Mouse (Mus musculus): ENCODE measurements around the gene Ctc1. TPM values are rescaled to one million over a fixed set of nuclear protein-coding genes. Genes with fewer than 3 reads are reported as not detected.
"Not testable (repeated sequence)": the region's sequence is repeated elsewhere in the genome, so short reads cannot be mapped to it uniquely, and the experiment has no call there.

Ctc1 gene
- total RNA-seq (2014; rRNA removed) (60.0 and 67.7 TPM in 2 replicates), polyA plus RNA-seq (2015; fragmentation: Nextera tagmentation; extraction: Ambion mirVana) (46.8 and 53.4 TPM in 2 replicates)

DNA sequence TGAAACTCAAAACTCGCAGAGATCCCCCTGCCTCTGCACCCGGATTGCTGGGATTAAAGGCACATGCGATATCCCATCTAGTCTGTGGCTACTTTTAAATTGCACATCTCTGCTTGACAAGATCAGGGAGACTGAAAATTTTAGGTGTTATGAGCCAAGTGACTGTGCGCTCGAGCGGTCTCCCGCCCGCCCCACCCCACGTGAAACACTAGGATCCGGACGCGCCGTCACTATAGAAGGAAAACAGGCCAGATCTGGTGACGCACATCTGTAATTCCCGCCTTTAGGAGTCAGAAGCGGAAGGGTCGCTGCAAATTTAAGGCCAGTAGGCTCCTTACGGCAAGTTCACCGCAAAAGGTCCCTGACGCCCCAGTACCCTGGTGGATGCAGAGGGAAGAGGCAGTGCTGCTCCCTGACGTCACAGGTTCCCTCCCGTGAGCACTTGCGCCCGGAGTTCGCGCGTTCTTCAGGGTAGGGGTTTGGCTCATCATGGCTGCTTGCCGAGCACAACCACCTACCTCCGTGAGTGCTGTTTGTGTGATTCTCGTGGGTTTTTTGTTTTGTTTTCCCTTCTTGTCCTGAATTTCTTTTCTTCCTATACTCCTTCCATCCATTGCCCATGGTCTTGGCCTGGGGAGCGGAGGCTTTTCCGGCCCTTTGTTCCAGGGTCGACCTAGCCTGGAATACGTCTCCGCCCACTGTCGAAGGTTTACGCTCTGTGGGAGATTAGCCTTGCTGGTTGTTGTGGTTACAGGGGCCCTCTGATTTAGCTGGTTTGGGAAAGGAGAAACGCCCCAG lies at the start of gene Ctc1:
Ctc1 (plus strand) TSS at position 268 of the 798 bp plus-strand sequence.
- Histone ChIP-seq H3K36me3 (ENCODE audit: insufficient read depth, low read length) (no peaks in the 10 kb centered on the region), H3K9ac (replicated peaks; ENCODE audit: low read length, poor library complexity, severe bottlenecking) (peak within 1 kb of the TSS; percentile 71), H3K4me2 (ENCODE audit: low read depth, low read length, poor library complexity, severe bottlenecking) (peak within 1 kb of the TSS; percentile 54), H3K27ac (ENCODE audit: low read depth, low read length) (peak within 1 kb of the TSS; percentile 92), H3K27me3 (ENCODE audit: insufficient read depth, low read length) (no peaks in the 10 kb centered on the region), H3K4me1 (ENCODE audit: insufficient read depth, low read length) (peaks cover 6% of the 10 kb centered on the region; the same call in 1 of the 2 replicates), H3K9me3 (ENCODE audit: low read length) (no peaks in the 10 kb centered on the region), H3K4me3 (ENCODE audit: low read depth, low read length) (peak within 1 kb of the TSS; percentile 61)
- ATAC-seq (ENCODE audit: low FRiP score): peak; percentile 94
- peak; percentile 80 for TF ChIP-seq CTCF (IDR thresholded peaks at IDR 0.05)
- DNase-seq (ENCODE audit: low spot score): peak; percentile 95
- WGBS: 3% methylated on average over 38 of the region's 38 CpGs

DNA sequence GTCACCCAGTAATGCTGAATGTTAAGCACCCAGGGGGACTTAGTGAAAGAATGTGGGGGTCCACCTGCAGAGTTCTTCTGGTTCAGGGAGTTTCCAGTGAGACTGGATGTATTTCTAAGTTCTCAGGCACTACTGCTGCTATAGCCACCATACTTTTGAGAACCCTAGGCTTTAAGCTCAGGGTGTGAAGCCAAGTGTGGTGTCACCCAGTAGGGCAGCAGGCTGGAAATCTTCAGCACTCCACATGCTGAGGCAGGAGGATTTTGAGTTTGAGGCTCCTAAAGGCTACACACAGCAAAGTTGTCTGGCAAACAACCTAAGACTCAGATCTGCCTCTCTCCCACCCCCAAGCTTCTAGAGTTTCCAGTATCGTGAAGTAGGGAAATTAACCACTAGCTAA lies 49.2 kb upstream of the Ctc1 start:
- no peak overlapping the region; the same call in 1 of the 2 replicates for H3K4me2 ChIP-seq (ENCODE audit: low read depth, low read length, poor library complexity, severe bottlenecking)
- 48% methylated on average over 1 of the region's 1 CpGs for WGBS
- no peak overlapping the region for H3K27ac ChIP-seq (ENCODE audit: low read depth, low read length)
- TF ChIP-seq CTCF (IDR thresholded peaks at IDR 0.05): no peak
- no peak for ATAC-seq (ENCODE audit: low FRiP score)
- 0 out of 2 replicates have a peak, but pooled peaks cover 9% of the 10 kb centered on the region for H3K4me1 ChIP-seq (ENCODE audit: insufficient read depth, low read length)
- H3K9me3 ChIP-seq (ENCODE audit: low read length): no peaks in the 10 kb centered on the region
- no peak overlapping the region for H3K4me3 ChIP-seq (ENCODE audit: low read depth, low read length)
- H3K27me3 ChIP-seq (ENCODE audit: insufficient read depth, low read length): no peaks in the 10 kb centered on the region
- H3K9ac ChIP-seq (replicated peaks; ENCODE audit: low read length, poor library complexity, severe bottlenecking): no peak overlapping the region
- no peak for DNase-seq (ENCODE audit: low spot score)
- H3K36me3 ChIP-seq (ENCODE audit: insufficient read depth, low read length): no peaks in the 10 kb centered on the region

DNA sequence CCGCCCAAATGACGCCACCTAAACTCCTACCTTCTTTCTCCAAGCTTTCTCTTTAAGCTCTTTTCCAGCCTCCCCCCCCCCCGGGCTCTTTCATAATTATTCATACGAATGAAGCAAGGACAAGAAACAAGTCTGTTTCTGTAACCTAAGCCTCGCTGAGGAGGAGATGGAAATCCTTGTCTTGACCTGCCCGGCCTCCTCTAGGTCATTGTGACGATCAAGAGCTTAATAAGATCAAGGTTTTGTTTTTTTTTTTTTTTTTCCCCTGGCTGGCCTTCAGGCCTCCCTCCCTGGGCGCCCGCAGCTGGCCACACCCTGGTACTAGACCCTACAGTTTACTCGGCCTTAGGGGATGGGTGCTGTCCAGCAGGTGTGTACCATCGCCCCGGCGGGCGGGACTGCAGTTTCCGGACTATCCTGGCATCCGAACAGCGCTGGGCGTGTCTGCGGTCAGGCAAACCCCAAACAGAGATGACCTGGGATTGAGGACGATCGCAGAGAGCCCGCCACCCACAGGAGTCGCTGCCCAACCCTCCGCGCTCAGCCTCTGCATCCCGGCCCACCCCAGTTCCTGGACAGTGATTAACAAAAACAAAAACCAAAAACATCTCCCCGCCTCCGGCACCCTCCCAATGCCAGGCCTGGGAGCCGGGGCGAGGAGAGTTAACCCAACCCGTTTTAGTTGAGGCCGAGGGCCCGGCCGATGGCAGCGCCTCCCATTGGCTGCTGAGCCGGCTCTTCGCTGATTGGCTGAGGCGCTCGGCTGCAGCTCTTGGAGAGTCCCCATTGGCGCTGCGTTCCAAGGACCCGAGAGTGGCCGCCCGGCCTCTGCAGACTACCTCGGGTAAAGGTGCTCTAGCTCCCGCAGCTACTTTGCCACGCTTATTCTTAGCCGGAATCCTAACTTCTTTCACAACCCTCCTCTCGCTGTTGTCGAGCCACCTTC lies 48.1 kb upstream of the Ctc1 start, which contains the start of gene Slc25a35:
Slc25a35 (plus strand) TSS at position 795 of the 946 bp plus-strand sequence.
- Histone ChIP-seq H3K9ac (replicated peaks; ENCODE audit: low read length, poor library complexity, severe bottlenecking) (peak within 1 kb of the TSS; percentile 71), H3K27me3 (ENCODE audit: insufficient read depth, low read length) (no peaks in the 10 kb centered on the region), H3K4me1 (ENCODE audit: insufficient read depth, low read length) (0 out of 2 replicates have a peak, but pooled peaks cover 9% of the 10 kb centered on the region), H3K9me3 (ENCODE audit: low read length) (no peaks in the 10 kb centered on the region), H3K4me3 (ENCODE audit: low read depth, low read length) (peak within 1 kb of the TSS; percentile 64), H3K36me3 (ENCODE audit: insufficient read depth, low read length) (no peaks in the 10 kb centered on the region), H3K4me2 (ENCODE audit: low read depth, low read length, poor library complexity, severe bottlenecking) (peak within 1 kb of the TSS; percentile 94), H3K27ac (ENCODE audit: low read depth, low read length) (0 out of 2 replicates have a peak within 1 kb of the TSS, but pooled peaks have one; percentile 43)
- TF ChIP-seq CTCF (IDR thresholded peaks at IDR 0.05): peak; percentile 30
- under 1% methylated on average over 50 of the region's 50 CpGs for WGBS
- peak; percentile 93 for ATAC-seq (ENCODE audit: low FRiP score)
- peak; percentile 94 for DNase-seq (ENCODE audit: low spot score)

DNA sequence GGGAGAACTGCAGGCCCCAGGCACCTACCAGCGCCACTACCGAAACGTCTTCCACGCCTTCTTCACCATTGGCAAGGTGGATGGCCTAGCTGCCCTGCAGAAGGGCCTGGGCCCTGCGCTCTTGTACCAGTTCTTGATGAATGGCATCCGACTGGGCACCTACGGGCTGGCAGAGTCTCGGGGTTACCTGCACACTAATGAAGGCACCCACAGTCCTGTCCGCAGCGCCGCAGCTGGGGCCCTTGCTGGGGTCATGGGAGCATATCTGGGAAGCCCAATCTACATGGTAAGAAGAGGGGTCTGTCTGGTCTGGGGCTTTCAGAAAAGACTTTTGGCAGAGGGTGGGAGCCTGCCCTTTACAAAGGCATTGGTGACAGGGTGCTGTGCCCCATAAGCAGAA lies 47.0 kb upstream of the Ctc1 start:
- no peaks in the 10 kb centered on the region for H3K27me3 ChIP-seq (ENCODE audit: insufficient read depth, low read length)
- H3K36me3 ChIP-seq (ENCODE audit: insufficient read depth, low read length): no peaks in the 10 kb centered on the region
- H3K4me2 ChIP-seq (ENCODE audit: low read depth, low read length, poor library complexity, severe bottlenecking): peak overlapping the region; percentile 94; the same call in 1 of the 2 replicates
- 90% methylated on average over 11 of the region's 11 CpGs for WGBS
- no peaks in the 10 kb centered on the region for H3K9me3 ChIP-seq (ENCODE audit: low read length)
- H3K4me3 ChIP-seq (ENCODE audit: low read depth, low read length): no peak overlapping the region
- H3K9ac ChIP-seq (replicated peaks; ENCODE audit: low read length, poor library complexity, severe bottlenecking): peak overlapping the region; percentile 71; the same call in 1 of the 2 replicates
- no peak for TF ChIP-seq CTCF (IDR thresholded peaks at IDR 0.05)
- DNase-seq (ENCODE audit: low spot score) (no peak), ATAC-seq (ENCODE audit: low FRiP score) (no peak)
- 0 out of 2 replicates have a peak, but pooled peaks cover 9% of the 10 kb centered on the region for H3K4me1 ChIP-seq (ENCODE audit: insufficient read depth, low read length)
- no peak overlapping the region for H3K27ac ChIP-seq (ENCODE audit: low read depth, low read length)

DNA sequence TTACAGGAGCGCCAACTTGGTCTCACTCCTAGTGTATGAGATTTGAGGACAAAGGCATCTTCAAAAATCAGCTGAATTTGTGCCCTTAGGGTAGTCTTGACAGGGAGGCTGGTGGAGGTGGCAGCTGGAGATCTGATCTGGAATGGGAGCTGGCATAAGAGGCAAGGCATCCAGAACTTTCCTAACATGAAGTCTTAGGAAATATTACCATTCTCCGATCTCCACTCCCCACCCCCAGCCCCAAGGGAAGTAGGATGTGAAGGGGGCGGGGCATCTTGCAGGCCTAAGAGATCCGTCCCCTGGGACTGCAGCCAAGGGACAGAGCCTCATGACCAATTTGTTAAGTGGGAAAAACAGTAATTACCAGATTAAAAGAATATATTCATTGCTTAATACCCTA lies 45.5 kb upstream of the Ctc1 start:
- Histone ChIP-seq H3K4me3 (ENCODE audit: low read depth, low read length) (no peak overlapping the region), H3K4me1 (ENCODE audit: insufficient read depth, low read length) (0 out of 2 replicates have a peak, but pooled peaks cover 9% of the 10 kb centered on the region), H3K27ac (ENCODE audit: low read depth, low read length) (no peak overlapping the region), H3K4me2 (ENCODE audit: low read depth, low read length, poor library complexity, severe bottlenecking) (no peak overlapping the region), H3K36me3 (ENCODE audit: insufficient read depth, low read length) (no peaks in the 10 kb centered on the region), H3K9ac (replicated peaks; ENCODE audit: low read length, poor library complexity, severe bottlenecking) (no peak overlapping the region), H3K27me3 (ENCODE audit: insufficient read depth, low read length) (peaks cover under 1% of the 10 kb centered on the region; the same call in 1 of the 2 replicates), H3K9me3 (ENCODE audit: low read length) (no peaks in the 10 kb centered on the region)
- DNase-seq (ENCODE audit: low spot score) (no peak), ATAC-seq (ENCODE audit: low FRiP score) (no peak)
- TF ChIP-seq CTCF (IDR thresholded peaks at IDR 0.05): no peak
- WGBS: 60% methylated on average over 4 of the region's 4 CpGs

DNA sequence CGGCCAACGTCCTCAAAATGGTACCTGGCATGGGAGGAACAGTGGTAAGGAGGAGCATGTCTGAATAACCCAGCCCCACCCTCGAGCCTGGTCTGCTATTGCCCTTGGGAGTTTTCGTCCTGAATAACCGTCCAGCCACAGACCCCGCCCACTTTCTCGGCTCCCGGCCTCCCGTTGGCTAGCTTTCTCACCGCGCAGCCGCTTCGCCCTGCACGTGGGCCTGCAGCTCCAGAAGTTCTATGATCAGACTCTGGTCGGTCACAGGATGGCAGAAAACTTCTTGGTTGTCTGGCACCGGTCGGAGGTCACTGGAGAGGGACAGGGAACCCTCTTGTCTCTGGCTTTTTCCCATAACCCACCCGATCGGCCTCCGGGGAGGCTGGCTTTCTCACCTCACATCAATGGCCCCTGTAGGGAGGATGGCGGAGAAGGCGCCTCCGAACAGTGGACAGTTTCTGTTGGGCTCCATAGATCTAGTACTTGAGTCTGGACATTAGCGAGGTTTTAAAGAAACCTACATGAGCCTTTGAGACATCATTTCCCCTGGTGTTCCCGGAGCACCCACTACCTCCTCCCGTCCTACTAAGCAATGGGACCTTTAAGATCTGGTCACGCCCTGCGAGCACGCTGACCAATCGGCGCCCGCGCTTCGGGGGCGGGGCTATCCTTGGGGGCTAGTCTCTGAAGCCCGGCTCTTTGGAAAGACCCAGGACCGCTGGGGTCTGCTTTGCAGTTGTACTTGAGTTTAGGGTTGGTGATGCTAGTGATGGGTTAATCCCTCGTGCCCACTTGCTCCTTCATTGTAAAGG lies 42.3 kb upstream of the Ctc1 start:
- ATAC-seq (ENCODE audit: low FRiP score): peak; percentile 78
- Histone ChIP-seq H3K4me2 (ENCODE audit: low read depth, low read length, poor library complexity, severe bottlenecking) (peak overlapping the region; percentile 63), H3K9ac (replicated peaks; ENCODE audit: low read length, poor library complexity, severe bottlenecking) (peak overlapping the region; percentile 36; the same call in 1 of the 2 replicates), H3K4me3 (ENCODE audit: low read depth, low read length) (peak overlapping the region; percentile 38)
- not testable (repeated sequence) for H3K36me3 ChIP-seq (ENCODE audit: insufficient read depth, low read length); H3K27me3 ChIP-seq (ENCODE audit: insufficient read depth, low read length); H3K9me3 ChIP-seq (ENCODE audit: low read length); H3K4me1 ChIP-seq (ENCODE audit: insufficient read depth, low read length); H3K27ac ChIP-seq (ENCODE audit: low read depth, low read length)
- DNase-seq (ENCODE audit: low spot score): peak; percentile 79
- WGBS: under 1% methylated on average over 36 of the region's 38 CpGs

Data from midbrain, postnatal 0 days (tissue).